Mouse (Mus musculus): ENCODE data around the gene Slc44a3.

- TF ChIP-seq MAFK (IDR thresholded peaks at IDR 0.05; ENCODE audit: insufficient read depth, low read depth, low read length) (no peak), ZC3H11A (IDR thresholded peaks at IDR 0.05; ENCODE audit: borderline replicate concordance, low read depth, low read length) (peak; percentile 96)
Observed at GRCm38 (mm10) chr3:121535813-121536504, 3.8 kb upstream of the Slc44a3 start.
